Mouse (Mus musculus) hindbrain, embryonic 16.5 days (tissue): ENCODE results near the gene Ntn4. TPM values are rescaled to one million over a fixed set of nuclear protein-coding genes. Genes with fewer than 3 reads are reported as not detected.

Experiments
- ATAC-seq: fragments of 200-750 bp; cut with Nextera tagmentation; 2 replicates; pipeline ENCODE4 v1.8.0; 2017; ENCODE audit warnings: moderate TSS enrichment, moderate library complexity
- H3K27ac ChIP-seq: fragments of 300-500 bp; sonication (generic); 2 replicates; pipeline ENCODE4 v1.5.1; 2014; ENCODE audit warnings: low read depth, mild to moderate bottlenecking, control low read depth, low read length, moderate library complexity
- H3K27me3 ChIP-seq: fragments of 300-500 bp; sonication (generic); replicated peaks from 2 replicates; pipeline ENCODE4 v1.6.1; 2014; ENCODE audit warnings: low read length; ENCODE audit not compliant: control insufficient read depth, insufficient read depth
- H3K36me3 ChIP-seq: fragments of 300-500 bp; sonication (generic); 2 replicates; pipeline ENCODE4 v1.6.1; 2014; ENCODE audit warnings: mild to moderate bottlenecking, low read length, moderate library complexity, mixed read lengths; ENCODE audit not compliant: control insufficient read depth, insufficient read depth
- H3K4me1 ChIP-seq: fragments of 300-500 bp; sonication (generic); 2 replicates; pipeline ENCODE4 v1.6.1; 2014; ENCODE audit warnings: low read depth, low read length; ENCODE audit not compliant: control insufficient read depth, insufficient read depth
- H3K4me2 ChIP-seq: fragments of 300-500 bp; sonication (generic); 2 replicates; pipeline ENCODE4 v1.6.1; 2014; ENCODE audit warnings: mild to moderate bottlenecking, low read length, control low read depth, moderate library complexity
- H3K4me3 ChIP-seq: fragments of 300-500 bp; sonication (generic); 2 replicates; pipeline ENCODE4 v1.5.1; 2014; ENCODE audit warnings: mild to moderate bottlenecking, low read length, control low read depth, moderate library complexity
- H3K9ac ChIP-seq: fragments of 300-500 bp; sonication (generic); 2 replicates; pipeline ENCODE4 v1.6.1; 2014; ENCODE audit warnings: low read depth, mild to moderate bottlenecking, control low read depth, low read length, moderate library complexity
- H3K9me3 ChIP-seq: fragments of 300-500 bp; sonication (generic); 2 replicates; pipeline ENCODE4 v1.6.1; 2014; ENCODE audit warnings: mild to moderate bottlenecking, low read length, moderate library complexity; ENCODE audit not compliant: control insufficient read depth
- WGBS: fragments of 180-500 bp; shearing (Covaris S2); extraction: QIAGEN DNeasy Blood & Tissue Kit; methylation state at CpG from one replicate; pipeline ENCODE4 v1.1.7; 2014; 5-methylcytosine and 5-hydroxymethylcytosine counted together
- polyA plus RNA-seq: library from polyadenylated mRNA; unstranded; fragments of >200 nt; fragmentation: Nextera tagmentation; extraction: Ambion mirVana; gene quantifications from 2 replicates; pipeline ENCODE4 v1.2.1, GENCODE M21; 2015

The Ntn4 gene
- polyA plus RNA-seq, 1 experiment from 2014 or later: 0.81 TPM

DNA sequence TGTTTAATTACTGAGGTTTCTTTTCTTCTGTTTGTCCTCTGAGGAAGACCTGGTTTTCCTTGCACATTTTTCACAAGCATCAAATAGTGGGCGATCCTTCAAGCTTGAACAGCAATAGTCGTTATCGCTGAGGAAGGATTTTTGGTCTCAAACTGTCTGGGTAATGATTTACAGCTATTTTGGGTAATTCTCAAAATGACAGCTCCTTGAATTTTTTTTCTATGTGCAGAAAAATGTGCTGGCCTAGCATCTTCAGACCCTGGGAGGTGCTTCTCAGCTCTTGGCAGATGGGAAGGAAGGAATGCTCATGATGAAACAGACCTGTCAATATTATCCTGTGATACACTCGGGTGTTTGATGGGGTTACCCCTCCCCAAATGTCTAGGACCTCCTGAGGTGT is 63.5 kb downstream of the Ntn4 start:
- Histone ChIP-seq H3K4me3 (no peak overlapping the region), H3K4me1 (peaks cover 3% of the 10 kb centered on the region; the same call in 1 of the 2 replicates), H3K4me2 (no peak overlapping the region), H3K27me3 (no peaks in the 10 kb centered on the region), H3K9ac (no peak overlapping the region), H3K36me3 (peaks cover 3% of the 10 kb centered on the region), H3K27ac (no peak overlapping the region), H3K9me3 (no peaks in the 10 kb centered on the region)
- WGBS: 90% methylated on average over 4 of the region's 4 CpGs
- no peak for ATAC-seq

GRCm38 (mm10) chr10:93707149-93708075 is 66.9 kb downstream of the Ntn4 start:
- Histone ChIP-seq H3K9ac (no peak overlapping the region), H3K9me3 (no peaks in the 10 kb centered on the region), H3K4me1 (no peaks in the 10 kb centered on the region), H3K27me3 (no peaks in the 10 kb centered on the region), H3K4me2 (no peak overlapping the region), H3K4me3 (no peak overlapping the region), H3K27ac (no peak overlapping the region), H3K36me3 (peaks cover 14% of the 10 kb centered on the region)
- no peak for ATAC-seq
- WGBS: 60% methylated on average over 21 of the region's 21 CpGs

GRCm38 (mm10) chr10:93708076-93708473 is 67.6 kb downstream of the Ntn4 start:
- H3K27ac ChIP-seq: no peak overlapping the region
- H3K27me3 ChIP-seq: no peaks in the 10 kb centered on the region
- peaks cover 14% of the 10 kb centered on the region for H3K36me3 ChIP-seq
- H3K4me1 ChIP-seq: no peaks in the 10 kb centered on the region
- no peak overlapping the region for H3K4me2 ChIP-seq
- no peak for ATAC-seq
- no peak overlapping the region for H3K9ac ChIP-seq
- no peaks in the 10 kb centered on the region for H3K9me3 ChIP-seq
- WGBS: 87% methylated on average over 6 of the region's 6 CpGs
- H3K4me3 ChIP-seq: no peak overlapping the region

DNA sequence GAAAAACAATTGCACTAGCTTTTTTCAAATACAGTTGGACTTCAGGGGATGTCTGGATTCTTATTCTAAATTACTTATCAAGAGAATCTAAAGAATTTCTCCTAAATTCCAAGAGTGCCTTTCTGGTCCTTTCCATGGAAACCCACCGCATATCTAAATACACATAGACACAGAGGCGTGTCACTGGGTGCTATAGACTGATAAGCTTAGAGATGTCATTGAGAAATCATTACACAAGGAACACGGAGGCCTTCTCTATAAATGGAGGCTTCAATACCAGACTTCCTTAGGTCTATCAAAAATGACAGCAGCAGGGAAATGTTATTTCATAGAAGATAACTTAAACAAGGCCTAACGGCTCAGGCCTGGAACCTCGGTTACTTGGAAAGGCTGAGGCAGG is 68.0 kb downstream of the Ntn4 start:
- Histone ChIP-seq H3K27ac (no peak overlapping the region), H3K4me1 (no peaks in the 10 kb centered on the region), H3K9ac (no peak overlapping the region), H3K36me3 (peaks cover 14% of the 10 kb centered on the region), H3K4me2 (no peak overlapping the region), H3K9me3 (no peaks in the 10 kb centered on the region), H3K27me3 (no peaks in the 10 kb centered on the region), H3K4me3 (no peak overlapping the region)
- 90% methylated on average over 5 of the region's 5 CpGs for WGBS
- ATAC-seq: no peak

GRCm38 (mm10) chr10:93709536-93709935 is 69.1 kb downstream of the Ntn4 start:
- H3K27ac ChIP-seq: no peak overlapping the region
- peaks cover 17% of the 10 kb centered on the region for H3K36me3 ChIP-seq
- H3K4me1 ChIP-seq: no peaks in the 10 kb centered on the region
- no peak overlapping the region for H3K4me3 ChIP-seq
- no peak overlapping the region for H3K4me2 ChIP-seq
- WGBS: 91% methylated on average over 8 of the region's 8 CpGs
- no peaks in the 10 kb centered on the region for H3K27me3 ChIP-seq
- H3K9me3 ChIP-seq: no peaks in the 10 kb centered on the region
- no peak overlapping the region for H3K9ac ChIP-seq
- no peak for ATAC-seq

DNA sequence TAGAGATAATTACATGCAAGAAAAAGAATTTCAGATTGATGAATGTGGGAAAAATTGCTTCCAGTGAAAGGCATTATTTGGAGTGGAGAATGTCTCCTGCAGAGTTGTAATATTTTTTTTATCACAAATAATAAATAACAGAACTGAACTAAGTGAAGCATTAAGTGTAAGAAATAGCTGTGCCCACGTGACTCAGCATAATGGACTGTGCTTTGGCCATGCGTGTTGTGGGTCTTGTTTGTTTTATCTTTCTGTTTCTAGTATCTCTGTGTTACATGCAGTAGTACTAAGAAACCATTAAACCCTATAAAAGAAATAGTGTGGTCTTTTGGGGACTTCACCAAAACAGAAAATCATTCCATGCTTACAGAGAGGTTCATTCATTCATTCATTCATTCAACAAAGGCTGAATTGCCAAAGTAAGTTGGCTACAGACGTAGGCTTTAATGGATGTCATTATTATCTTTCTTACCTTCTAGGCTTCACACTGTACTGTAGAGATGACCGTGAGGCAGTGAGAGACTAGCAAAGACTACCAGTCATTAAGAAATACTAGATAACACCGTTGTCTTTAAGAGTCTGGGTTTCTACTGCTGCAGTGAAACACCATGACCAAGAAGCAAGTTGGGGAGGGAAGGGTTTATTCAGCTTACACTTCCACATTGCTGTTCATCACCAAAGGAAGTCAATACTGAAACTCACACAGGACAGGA is 81.3 kb downstream of the Ntn4 start:
- Histone ChIP-seq H3K4me2 (no peak overlapping the region), H3K27me3 (no peaks in the 10 kb centered on the region), H3K4me3 (no peak overlapping the region), H3K9me3 (no peaks in the 10 kb centered on the region), H3K4me1 (0 out of 2 replicates have a peak, but pooled peaks cover 3% of the 10 kb centered on the region), H3K27ac (no peak overlapping the region), H3K9ac (no peak overlapping the region), H3K36me3 (no peaks in the 10 kb centered on the region)
- WGBS: 86% methylated on average over 5 of the region's 5 CpGs
- no peak for ATAC-seq

DNA sequence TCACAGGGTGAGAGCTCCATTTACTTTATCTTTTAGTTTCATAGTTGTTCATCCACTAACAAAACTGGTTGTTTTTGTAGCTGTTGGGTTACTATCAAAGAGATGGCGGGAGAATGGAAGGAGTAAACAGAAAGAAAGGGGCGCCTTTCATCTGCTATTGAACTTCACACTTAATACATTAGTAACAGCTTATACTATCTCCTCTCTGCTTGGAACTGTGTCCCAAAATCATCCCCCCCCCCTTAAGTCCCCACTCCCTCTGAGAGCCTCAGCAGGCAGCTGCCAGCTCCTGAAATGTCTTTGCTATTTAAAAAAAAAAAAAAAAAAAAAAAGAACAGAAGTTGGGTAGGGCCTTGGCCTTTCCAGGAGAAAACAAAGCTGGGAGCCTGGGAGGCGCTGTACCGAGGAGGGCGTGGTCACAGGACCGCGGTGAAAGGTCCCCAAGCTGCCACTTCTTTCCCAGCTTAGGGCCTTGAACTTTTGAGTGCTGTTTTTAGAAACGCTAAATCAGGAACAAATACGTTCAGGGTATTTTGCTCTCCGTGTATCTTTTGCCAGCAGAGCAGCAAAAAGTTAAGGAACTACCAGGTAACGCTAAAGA is 83.6 kb downstream of the Ntn4 start:
- 11% methylated on average over 11 of the region's 11 CpGs for WGBS
- Histone ChIP-seq H3K27me3 (no peaks in the 10 kb centered on the region), H3K9me3 (no peaks in the 10 kb centered on the region), H3K4me1 (0 out of 2 replicates have a peak, but pooled peaks cover 3% of the 10 kb centered on the region), H3K4me2 (peak overlapping the region; percentile 5; the same call in 1 of the 2 replicates), H3K4me3 (no peak overlapping the region), H3K36me3 (no peaks in the 10 kb centered on the region), H3K27ac (no peak overlapping the region), H3K9ac (no peak overlapping the region)
- ATAC-seq: no peak

GRCm38 (mm10) chr10:93728131-93728530 is 87.7 kb downstream of the Ntn4 start:
- Histone ChIP-seq H3K4me2 (no peak overlapping the region), H3K4me1 (0 out of 2 replicates have a peak, but pooled peaks cover 3% of the 10 kb centered on the region), H3K9ac (no peak overlapping the region), H3K27ac (no peak overlapping the region), H3K27me3 (no peaks in the 10 kb centered on the region), H3K9me3 (no peaks in the 10 kb centered on the region), H3K4me3 (no peak overlapping the region), H3K36me3 (no peaks in the 10 kb centered on the region)
- ATAC-seq: no peak
- 63% methylated on average over 5 of the region's 5 CpGs for WGBS

DNA sequence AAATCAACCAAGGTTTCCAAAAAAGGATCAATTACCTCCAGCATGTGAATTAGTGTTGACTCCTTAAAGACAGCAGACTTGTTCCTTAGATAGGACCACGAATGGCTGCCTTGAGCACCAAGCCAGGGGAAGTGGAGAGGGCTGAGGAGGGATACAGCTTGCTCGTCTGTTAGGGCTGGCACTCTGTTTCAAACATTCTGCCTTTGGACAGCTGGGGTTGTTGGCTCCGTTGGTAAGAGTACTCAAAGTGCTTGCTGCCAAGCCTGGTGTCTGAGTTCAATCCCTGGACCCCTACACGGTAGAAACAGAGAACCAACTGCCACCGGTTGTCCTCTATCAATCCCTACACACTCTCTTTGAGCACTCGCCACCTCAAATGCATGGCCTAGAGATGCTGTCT is 90.0 kb downstream of the Ntn4 start:
- H3K4me2 ChIP-seq: no peak overlapping the region
- H3K9ac ChIP-seq: no peak overlapping the region
- H3K27ac ChIP-seq: no peak overlapping the region
- H3K4me3 ChIP-seq: no peak overlapping the region
- WGBS: 78% methylated on average over 6 of the region's 6 CpGs
- no peaks in the 10 kb centered on the region for H3K4me1 ChIP-seq
- ATAC-seq: no peak
- no peaks in the 10 kb centered on the region for H3K27me3 ChIP-seq
- H3K9me3 ChIP-seq: no peaks in the 10 kb centered on the region
- no peaks in the 10 kb centered on the region for H3K36me3 ChIP-seq
